Mouse (Mus musculus) neutrophil, adult 5-6 weeks (primary cell): Measurements from ENCODE around the gene Prr36. TPM values are rescaled to one million over a fixed set of nuclear protein-coding genes. Genes with fewer than 3 reads are reported as not detected.
"Not testable (repeated sequence)": the region's sequence is repeated elsewhere in the genome, so short reads cannot be mapped to it uniquely, and the experiment has no call there.

Source experiments
- ATAC-seq: fragments of 151-379, 151-347 bp; 2 replicates; pipeline ENCODE4 v1.8.0; 2017; ENCODE audit warnings: mild to moderate bottlenecking, moderate TSS enrichment; ENCODE audit not compliant: insufficient number of reproducible peaks, poor library complexity, low FRiP score, severe bottlenecking; ENCODE audit errors: extremely low read depth
- total RNA-seq: library from RNA; stranded (forward); fragments of 200-1000 nt; gene quantifications from 2 replicates; pipeline ENCODE4 v1.2.3, GENCODE M21; 2017

The Prr36 gene
- total RNA-seq = not detected in 2 replicates

GRCm38 (mm10) chr8:4216791-4217621 lies at the start of gene Prr36:
Gene Prr36 (minus strand): TSS chr8:4217459.
- ATAC-seq = no peak

- no peak for ATAC-seq
Measured at GRCm38 (mm10) chr8:4265160-4265914, 48.1 kb upstream of the Prr36 start.

GRCm38 (mm10) chr8:4263105-4263791 lies 46.0 kb upstream of the Prr36 start:
- no peak for ATAC-seq

GRCm38 (mm10) chr8:4259805-4260170 lies 42.5 kb upstream of the Prr36 start:
- no peak for ATAC-seq

GRCm38 (mm10) chr8:4259125-4259804 lies 42.0 kb upstream of the Prr36 start, which contains the start of gene Ctxn1:
Gene Ctxn1 (minus strand): TSS chr8:4259274.
- peak; percentile 78 for ATAC-seq

GRCm38 (mm10) chr8:4258678-4259077 lies 41.4 kb upstream of the Prr36 start:
- no peak for ATAC-seq

GRCm38 (mm10) chr8:4258233-4258632 lies 41.0 kb upstream of the Prr36 start:
- ATAC-seq = peak; percentile 59

GRCm38 (mm10) chr8:4257350-4257749 lies 40.1 kb upstream of the Prr36 start:
- no peak for ATAC-seq

- ATAC-seq = no peak
Measured at GRCm38 (mm10) chr8:4256911-4257310, 39.7 kb upstream of the Prr36 start.

- not testable (repeated sequence) for ATAC-seq
Measured at GRCm38 (mm10) chr8:4255471-4255870, 38.2 kb upstream of the Prr36 start.

GRCm38 (mm10) chr8:4254001-4254400 lies 36.7 kb upstream of the Prr36 start:
- no peak for ATAC-seq

- peak; percentile 84 for ATAC-seq
Measured at GRCm38 (mm10) chr8:4252934-4253841, 35.9 kb upstream of the Prr36 start, which contains the start of gene Snapc2. Gene Snapc2 (plus strand): TSS chr8:4253080.

GRCm38 (mm10) chr8:4252116-4252760 lies 35.0 kb upstream of the Prr36 start:
- no peak for ATAC-seq

- peak; percentile 66 for ATAC-seq
Measured at GRCm38 (mm10) chr8:4250306-4250970, 33.2 kb upstream of the Prr36 start.

- ATAC-seq = no peak
Measured at GRCm38 (mm10) chr8:4249213-4249612, 32.0 kb upstream of the Prr36 start.

- no peak for ATAC-seq
Measured at GRCm38 (mm10) chr8:4247951-4248540, 30.8 kb upstream of the Prr36 start, which contains the start of gene Tgfbr3l. Gene Tgfbr3l (plus strand): TSS chr8:4248214.

GRCm38 (mm10) chr8:4247241-4247640 lies 30.0 kb upstream of the Prr36 start:
- no peak for ATAC-seq
